Mouse (Mus musculus) left cerebral cortex, postnatal 36 days (tissue): ENCODE measurements around the gene Ankrd31. TPM values are rescaled to one million over a fixed set of nuclear protein-coding genes. Genes with fewer than 3 reads are reported as not detected.
"Not testable (repeated sequence)": the region's sequence is repeated elsewhere in the genome, so short reads cannot be mapped to it uniquely, and the experiment has no call there.

Source experiments
- DNase-seq, 2 experiments: peaks; one replicate each; pipeline ENCODE4 v3.0.0; 2021 to 2022; ENCODE audit warnings: low spot score in 2 of 2, mixed read lengths in 1 of 2
- intact Hi-C: fragments of 180-260 bp; cut with DNase I; formaldehyde crosslinking; loops from one replicate; pipeline ENCODE4 v1.15.1; 2025
- total RNA-seq, 2 experiments: library from RNA; stranded (reverse); gene quantifications; 2 replicates each; pipeline ENCODE4 v1.2.3; 2021

The Ankrd31 gene
- total RNA-seq: under 1 TPM; 0.17 to 0.25 TPM

GRCm38 (mm10) chr13:96748109-96748845 lies at the start of gene Ankrd31:
Gene Ankrd31, plus strand, starts transcription at chr13:96748272.
- intact Hi-C loops: no loop called here

GRCm38 (mm10) chr13:96702567-96703278 lies 45.3 kb upstream of the Ankrd31 start:
- DNase-seq: no peak
- intact Hi-C loops: no loop called here

More at GRCm38 (mm10) chr13:96748109-96748845, at the start of gene Ankrd31:
- DNase-seq: no peak

DNA sequence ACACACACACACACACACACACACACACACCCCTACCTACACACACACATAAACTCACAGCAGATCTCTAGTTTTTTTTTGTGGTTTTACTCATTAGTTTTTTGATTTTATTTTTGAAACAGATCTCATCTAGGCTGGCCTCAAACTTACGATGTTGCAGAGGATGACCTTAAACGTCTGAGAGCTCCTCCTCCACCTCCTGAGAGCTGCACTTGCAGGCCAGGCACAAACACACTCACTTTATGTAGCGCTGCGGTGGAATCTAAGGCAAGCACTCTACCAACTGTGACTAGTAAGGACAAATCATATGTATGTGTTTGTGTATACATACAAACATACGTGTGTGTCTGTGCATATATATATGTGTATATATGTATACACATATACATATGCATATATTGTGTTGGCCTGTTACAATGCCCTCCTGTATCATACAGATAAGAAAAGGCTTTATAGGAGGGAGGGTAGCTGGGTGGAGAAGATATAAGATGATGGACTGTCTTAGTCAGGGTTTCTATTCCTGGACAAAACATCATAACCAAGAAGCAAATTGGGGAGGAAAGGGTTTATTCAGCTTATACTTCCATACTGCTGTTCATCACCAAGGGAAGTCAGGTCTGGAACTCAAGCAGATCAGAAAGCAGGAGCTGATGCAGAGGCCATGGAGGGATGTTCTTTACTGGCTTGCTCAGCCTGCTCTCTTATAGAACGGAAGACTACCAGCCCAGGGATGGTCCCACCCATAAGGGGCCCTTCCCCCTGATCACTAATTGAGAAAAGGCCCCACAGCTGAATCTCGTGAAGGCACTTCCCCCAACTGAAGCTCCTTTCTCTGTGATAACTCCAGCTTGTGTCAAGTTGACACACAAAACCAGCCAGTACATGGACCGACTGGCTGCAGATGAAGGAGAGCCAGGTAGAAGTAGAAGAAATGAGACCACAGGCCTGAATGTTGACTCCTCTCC lies 38.5 kb upstream of the Ankrd31 start:
- intact Hi-C loops: no loop called here

DNA sequence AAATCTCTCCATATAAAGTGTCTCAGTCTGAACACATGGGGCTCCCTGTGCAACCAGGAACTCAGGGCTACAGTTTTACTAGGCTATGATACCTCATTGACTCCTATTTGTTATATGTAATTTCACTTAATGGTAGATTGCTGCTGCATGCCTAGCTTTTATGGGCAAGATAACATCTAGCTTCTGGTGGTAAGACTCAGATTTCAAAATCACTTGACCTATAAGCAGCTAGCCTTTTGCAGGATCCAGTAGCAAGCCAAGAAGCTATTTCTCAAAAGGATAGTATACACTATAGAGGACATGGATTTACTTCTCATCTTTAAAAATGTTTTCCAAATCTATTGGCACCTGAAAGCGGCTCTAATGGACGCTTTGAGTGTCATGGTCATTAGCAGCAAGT lies 31.8 kb upstream of the Ankrd31 start:
- intact Hi-C loops: no loop called here
- DNase-seq: no peak

More for the DNA sequence above, 38.5 kb upstream of the Ankrd31 start:
- DNase-seq: no peak

GRCm38 (mm10) chr13:96717821-96718220 lies 30.3 kb upstream of the Ankrd31 start:
- no peak for DNase-seq
- intact Hi-C loops: no loop called here

- DNase-seq: no peak
- intact Hi-C loops: no loop called here
Observed at GRCm38 (mm10) chr13:96720003-96720402, 28.1 kb upstream of the Ankrd31 start.

DNA sequence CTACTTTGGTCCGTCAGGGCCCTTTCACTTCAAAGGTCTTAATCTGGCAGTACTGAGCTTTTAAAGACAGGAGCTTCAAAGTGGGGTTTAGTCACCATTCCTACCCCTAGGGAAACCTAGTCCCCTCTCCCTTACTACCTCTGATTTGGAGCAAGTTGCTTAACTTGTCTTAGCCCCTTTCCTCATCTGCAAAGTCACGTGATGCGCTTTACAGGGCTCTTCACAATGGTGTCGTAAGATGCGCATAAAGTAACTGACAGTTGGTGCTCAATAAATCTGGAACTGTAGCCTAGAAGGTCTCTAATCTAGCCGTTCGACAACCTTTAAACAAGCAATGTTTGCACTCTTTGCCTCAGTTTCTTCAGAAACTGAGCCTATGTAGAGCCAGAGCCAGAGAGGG lies 19.8 kb upstream of the Ankrd31 start:
- intact Hi-C loops: no loop called here
- no peak for DNase-seq

GRCm38 (mm10) chr13:96729146-96729545 lies 18.9 kb upstream of the Ankrd31 start:
- intact Hi-C loops: no loop called here
- DNase-seq: no peak

GRCm38 (mm10) chr13:96730116-96730515 lies 18.0 kb upstream of the Ankrd31 start:
- intact Hi-C loops: loop anchor here (10.0 kb wide), 1 partner anchor 325 kb away; no protein-coding TSS in a partner anchor
- no peak for DNase-seq

- intact Hi-C loops: loop anchor here (10.0 kb wide), 1 partner anchor 320 kb away; no protein-coding TSS in a partner anchor
Observed at GRCm38 (mm10) chr13:96735175-96735574, 12.9 kb upstream of the Ankrd31 start.

GRCm38 (mm10) chr13:96740159-96740558 lies 7.9 kb upstream of the Ankrd31 start:
- no peak for DNase-seq
- intact Hi-C loops: no loop called here

More at GRCm38 (mm10) chr13:96735175-96735574, 12.9 kb upstream of the Ankrd31 start:
- DNase-seq: no peak

DNA sequence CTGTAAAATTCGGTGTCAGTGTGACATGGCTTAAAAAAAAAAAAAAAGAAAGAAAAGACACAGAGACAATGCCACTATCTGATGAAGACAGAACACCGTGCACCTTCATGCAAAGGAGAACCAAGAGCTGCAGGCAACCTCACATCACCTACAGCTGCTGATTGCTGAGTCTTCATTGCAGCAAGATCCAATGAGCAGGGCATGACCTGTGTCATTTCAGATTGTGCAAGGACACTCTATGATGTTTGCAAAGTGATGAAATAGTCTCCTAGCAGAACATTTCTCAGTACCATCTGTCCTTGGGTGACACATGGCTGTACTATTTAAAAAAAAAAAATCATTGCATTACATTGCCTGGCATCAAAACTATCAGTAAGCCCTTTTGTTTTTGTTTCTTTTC lies 5.2 kb upstream of the Ankrd31 start:
- no peak for DNase-seq
- intact Hi-C loops: no loop called here

- DNase-seq: no peak
- intact Hi-C loops: no loop called here
Observed at GRCm38 (mm10) chr13:96746055-96746454, 2.0 kb upstream of the Ankrd31 start.

GRCm38 (mm10) chr13:96749859-96750258 lies 1.8 kb downstream of the Ankrd31 start:
- DNase-seq: no peak
- intact Hi-C loops: no loop called here

DNA sequence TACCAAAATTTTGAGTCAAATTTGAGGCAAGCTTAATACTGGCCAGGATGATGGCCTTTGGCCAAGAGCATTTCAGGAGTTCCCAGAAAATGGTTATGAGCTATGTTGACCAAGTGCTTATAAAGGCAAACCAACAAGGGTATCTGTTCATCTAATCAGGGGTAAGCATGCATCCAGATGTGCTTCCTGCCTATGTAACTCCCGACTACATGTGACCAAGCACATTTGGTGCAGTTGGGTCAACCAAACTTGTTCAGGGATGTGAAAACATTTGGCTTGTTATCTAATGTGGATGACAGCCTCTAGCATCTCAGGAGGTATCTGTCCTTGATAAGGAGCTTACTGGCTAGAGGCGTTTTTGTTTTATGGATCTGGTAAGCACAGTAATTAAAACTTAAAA lies 12.8 kb downstream of the Ankrd31 start:
- no peak for DNase-seq
- intact Hi-C loops: no loop called here

DNA sequence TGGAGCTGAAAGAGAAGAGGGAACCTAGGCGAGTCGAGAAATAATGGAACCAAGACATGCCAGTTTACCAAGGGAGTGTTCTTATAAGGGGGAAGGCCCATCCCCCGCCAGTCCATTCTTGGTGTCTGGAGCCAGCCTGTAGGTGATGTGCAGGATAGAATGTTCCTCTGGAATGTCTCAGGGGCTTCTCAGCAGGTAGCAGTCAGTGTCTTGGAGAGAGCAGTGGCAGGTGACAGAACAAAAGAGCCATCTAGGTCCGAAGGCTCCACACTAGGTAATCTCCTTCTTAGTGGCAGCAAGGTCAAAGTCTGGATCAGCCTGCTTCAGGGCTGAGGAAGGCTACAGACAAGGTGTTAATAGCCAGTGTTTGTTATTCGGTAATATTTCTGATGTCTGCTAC lies 38.0 kb downstream of the Ankrd31 start:
- DNase-seq, intact Hi-C loops: not testable (repeated sequence)

GRCm38 (mm10) chr13:96793451-96793850 lies 45.4 kb downstream of the Ankrd31 start:
- intact Hi-C loops: no loop called here
- no peak for DNase-seq

- DNase-seq: no peak
- intact Hi-C loops: no loop called here
Observed at GRCm38 (mm10) chr13:96795301-96795700, 47.2 kb downstream of the Ankrd31 start.

GRCm38 (mm10) chr13:96797500-96797899 lies 49.4 kb downstream of the Ankrd31 start:
- DNase-seq: peak in 1 of 2 experiments; percentile 7

DNA sequence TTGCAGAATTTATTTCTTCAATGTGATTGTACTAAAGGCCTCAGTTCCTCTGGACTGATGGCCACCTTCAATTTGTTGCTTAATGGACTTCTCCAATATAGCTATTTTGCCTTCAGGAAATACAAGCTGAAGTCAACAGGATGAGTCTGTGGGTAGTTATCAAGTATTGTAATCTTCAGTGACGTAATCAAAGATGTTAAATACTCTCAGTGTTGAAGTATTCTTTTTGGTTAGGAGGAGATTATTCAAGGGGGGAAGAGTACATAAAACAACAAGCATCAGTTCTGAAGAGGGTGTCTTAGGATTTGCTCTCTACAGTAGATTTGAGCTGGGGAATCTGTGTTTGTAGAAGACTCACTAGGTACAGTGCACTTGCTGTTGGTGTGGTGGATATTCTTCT lies 101.7 kb downstream of the Ankrd31 start:
- DNase-seq: no peak
- intact Hi-C loops: loop anchor here (10.0 kb wide), 2 partner anchors 155 to 205 kb away; no protein-coding TSS in a partner anchor

More at GRCm38 (mm10) chr13:96797500-96797899, 49.4 kb downstream of the Ankrd31 start:
- intact Hi-C loops: no loop called here
